Mouse (Mus musculus): ENCODE data around the gene Itga3. TPM values are rescaled to one million over a fixed set of nuclear protein-coding genes. Genes with fewer than 3 reads are reported as not detected.
A peak's percentile ranks its signal among the peaks of the same experiment; 100 is the strongest.

Gene Itga3
- total and polyA plus RNA-seq, 3 experiments, result not detected

GRCm38 (mm10) chr11:95001584-95002347 is 74.8 kb downstream of the Itga3 start:
- no peak for DNase-seq (ENCODE audit: low read depth, low spot score)
- H3K9me3 ChIP-seq (replicated peaks; ENCODE audit: insufficient read depth, low read length), result no peaks in the 10 kb centered on the region
- H3K4me1 ChIP-seq (ENCODE audit: control insufficient read depth in 1 of 2, insufficient read depth in 2 of 2, low read length in 2 of 2), result peaks cover 25 to 68% of the 10 kb centered on the region in 2 experiments
- no peaks in the 10 kb centered on the region for H3K27me3 ChIP-seq (ENCODE audit: control insufficient read depth in 1 of 2, insufficient read depth in 2 of 2, low read length in 2 of 2)
- peaks cover 31% of the 10 kb centered on the region for H3K79me2 ChIP-seq (ENCODE audit: control insufficient read depth, insufficient read depth, low read length, poor library complexity)
- no peak overlapping the region; the same call in 1 of the 2 replicates for H3K27ac ChIP-seq (ENCODE audit: control insufficient read depth, low read depth, low read length)
- TF ChIP-seq ZMIZ1 (IDR thresholded peaks at IDR 0.05; ENCODE audit: low read depth, low read length), result 0 out of 2 replicates have a peak, but pooled peaks have one; percentile 1
- no peak for TF ChIP-seq EP300 (IDR thresholded peaks at IDR 0.05; ENCODE audit: low read depth in 1 of 2, low read length in 2 of 2)
- H3K36me3 ChIP-seq (ENCODE audit: control insufficient read depth in 1 of 2, insufficient read depth in 2 of 2, low read length in 2 of 2), result peaks cover 10 to 63% of the 10 kb centered on the region in 2 experiments
- H3K9ac ChIP-seq (ENCODE audit: control insufficient read depth, low read depth, low read length, poor library complexity, severe bottlenecking), result no peak overlapping the region
- no peak overlapping the region for H3K4me3 ChIP-seq (ENCODE audit: control insufficient read depth in 1 of 2, insufficient read depth in 1 of 2, low read depth in 2 of 2, low read length in 2 of 2)

DNA sequence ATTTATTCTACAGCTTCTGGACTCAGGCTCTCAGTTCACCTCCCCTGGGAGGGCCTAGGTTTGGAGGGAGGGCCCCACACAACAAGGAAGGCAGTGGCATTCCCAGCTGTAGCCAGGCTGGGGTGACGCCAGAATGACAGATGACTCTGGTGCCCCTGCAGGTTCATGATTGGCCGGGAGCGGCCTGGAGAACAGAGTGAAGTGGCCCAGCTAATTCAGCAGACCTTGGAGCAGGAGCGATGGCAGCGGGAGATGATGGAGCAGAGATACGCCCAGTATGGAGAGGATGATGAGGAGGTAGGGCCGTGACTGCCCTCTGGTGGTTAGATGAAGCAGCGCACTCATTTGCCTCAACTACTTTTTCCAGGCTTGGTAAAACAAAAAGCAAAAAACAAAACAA is 75.5 kb downstream of the Itga3 start:
- no peaks in the 10 kb centered on the region for H3K27me3 ChIP-seq (ENCODE audit: control insufficient read depth in 1 of 2, insufficient read depth in 2 of 2, low read length in 2 of 2)
- H3K79me2 ChIP-seq (ENCODE audit: control insufficient read depth, insufficient read depth, low read length, poor library complexity), result peaks cover 39% of the 10 kb centered on the region
- H3K4me3 ChIP-seq (ENCODE audit: control insufficient read depth in 1 of 2, insufficient read depth in 1 of 2, low read depth in 2 of 2, low read length in 2 of 2), result no peak overlapping the region
- H3K36me3 ChIP-seq (ENCODE audit: control insufficient read depth in 1 of 2, insufficient read depth in 2 of 2, low read length in 2 of 2), result peaks cover 10 to 65% of the 10 kb centered on the region in 2 experiments
- peaks cover 31 to 71% of the 10 kb centered on the region in 2 experiments for H3K4me1 ChIP-seq (ENCODE audit: control insufficient read depth in 1 of 2, insufficient read depth in 2 of 2, low read length in 2 of 2)
- no peaks in the 10 kb centered on the region for H3K9me3 ChIP-seq (replicated peaks; ENCODE audit: insufficient read depth, low read length)
- peak overlapping the region; percentile 24 for H3K9ac ChIP-seq (ENCODE audit: control insufficient read depth, low read depth, low read length, poor library complexity, severe bottlenecking)
- TF ChIP-seq RCOR1 (IDR thresholded peaks at IDR 0.05; ENCODE audit: low read depth, low read length), result peak; percentile 22; the same call in 1 of the 2 replicates
- TF ChIP-seq MAX (IDR thresholded peaks at IDR 0.05; ENCODE audit: low read length), result no peak
- TF ChIP-seq EP300 (IDR thresholded peaks at IDR 0.05; ENCODE audit: low read depth in 1 of 2, low read length in 2 of 2), result no peak
- TF ChIP-seq POLR2AphosphoS2 (IDR thresholded peaks at IDR 0.05; ENCODE audit: low read length), result no peak
- TF ChIP-seq MYB (IDR thresholded peaks at IDR 0.05; ENCODE audit: low read depth, low read length), result no peak
- no peak for TF ChIP-seq HCFC1 (IDR thresholded peaks at IDR 0.05; ENCODE audit: low read depth, low read length)
- TF ChIP-seq ELF1 (IDR thresholded peaks at IDR 0.05; ENCODE audit: low read depth, low read length), result no peak
- peak; percentile 73 for TF ChIP-seq SMC3 (IDR thresholded peaks at IDR 0.05; ENCODE audit: low read depth, low read length)
- TF ChIP-seq ZNF384 (IDR thresholded peaks at IDR 0.05; ENCODE audit: low read depth, low read length), result no peak
- TF ChIP-seq ZKSCAN1 (IDR thresholded peaks at IDR 0.05; ENCODE audit: low read depth, low read length), result no peak
- peak; percentile 48; the same call in 1 of the 2 replicates for TF ChIP-seq ZC3H11A (IDR thresholded peaks at IDR 0.05; ENCODE audit: low read depth, low read length)
- no peak for TF ChIP-seq KAT2A (conservative IDR thresholded peaks at IDR 0.05; ENCODE audit: low read depth, low read length)
- TF ChIP-seq MAFK (IDR thresholded peaks at IDR 0.05; ENCODE audit: borderline replicate concordance, low read depth, low read length), result no peak
- TF ChIP-seq MXI1 (IDR thresholded peaks at IDR 0.05; ENCODE audit: low read depth, low read length), result no peak
- TF ChIP-seq USF1 (IDR thresholded peaks at IDR 0.05; ENCODE audit: low read depth, low read length), result no peak
- TF ChIP-seq TBP (IDR thresholded peaks at IDR 0.05; ENCODE audit: low read depth, low read length), result 0 out of 2 replicates have a peak, but pooled peaks have one; percentile 21
- TF ChIP-seq UBTF (IDR thresholded peaks at IDR 0.05; ENCODE audit: borderline replicate concordance, insufficient read depth, low read depth, low read length), result no peak
- no peak for TF ChIP-seq USF2 (IDR thresholded peaks at IDR 0.05; ENCODE audit: borderline replicate concordance in 1 of 2, insufficient read depth in 1 of 2, low read depth in 1 of 2, low read length in 2 of 2)
- no peak for TF ChIP-seq JUND (IDR thresholded peaks at IDR 0.05; ENCODE audit: low read depth, low read length)
- TF ChIP-seq MYC (IDR thresholded peaks at IDR 0.05; ENCODE audit: low read depth, low read length), result no peak
- 0 out of 2 replicates have a peak, but pooled peaks have one; percentile 26 for TF ChIP-seq ZMIZ1 (IDR thresholded peaks at IDR 0.05; ENCODE audit: low read depth, low read length)
- TF ChIP-seq CTCF (IDR thresholded peaks at IDR 0.05 in 2 of 3, conservative IDR thresholded peaks at IDR 0.05 in 1 of 3; ENCODE audit: control insufficient read depth in 1 of 3, insufficient read depth in 1 of 3, low read depth in 2 of 3, low read length in 3 of 3, poor library complexity in 1 of 3, severe bottlenecking in 1 of 3), result peak; percentile 84 to 97 (median 86)
- peak; percentile 74 for TF ChIP-seq RAD21 (IDR thresholded peaks at IDR 0.05; ENCODE audit: low read depth, low read length)
- 0 out of 2 replicates have a peak, but pooled peaks have one; percentile 40 for TF ChIP-seq GATA1 (IDR thresholded peaks at IDR 0.05; ENCODE audit: low read depth, low read length)
- TF ChIP-seq BHLHE40 (IDR thresholded peaks at IDR 0.05; ENCODE audit: borderline replicate concordance, low read depth, low read length), result no peak
- DNase-seq (ENCODE audit: low read depth, low spot score), result peak; percentile 80
- H3K27ac ChIP-seq (ENCODE audit: control insufficient read depth, low read depth, low read length), result peak overlapping the region; percentile 62

Measured in MEL (cell line).